Mouse (Mus musculus) lung, embryonic 14.5 days (tissue): ENCODE measurements around the gene Gipc1. TPM values are rescaled to one million over a fixed set of nuclear protein-coding genes. Genes with fewer than 3 reads are reported as not detected.

Source experiments
- ATAC-seq: fragments of 200-750 bp; cut with Nextera tagmentation; 2 replicates; pipeline ENCODE4 v1.8.0; 2017; ENCODE audit warnings: mild to moderate bottlenecking, moderate TSS enrichment, moderate library complexity; ENCODE audit not compliant: insufficient read depth
- DNase-seq: peaks from one replicate; pipeline ENCODE4 v3.0.0-alpha.2; 2015
- H3K27ac ChIP-seq: fragments of 300-500 bp; sonication (generic); 2 replicates; pipeline ENCODE4 v1.5.1; 2014; ENCODE audit warnings: low read depth, mild to moderate bottlenecking, moderate library complexity
- H3K27me3 ChIP-seq: fragments of 300-500 bp; sonication (generic); 2 replicates; pipeline ENCODE4 v1.6.1; 2014; ENCODE audit warnings: low read length, control low read depth; ENCODE audit not compliant: insufficient read depth
- H3K36me3 ChIP-seq: fragments of 300-500 bp; sonication (generic); 2 replicates; pipeline ENCODE4 v1.6.1; 2014; ENCODE audit warnings: control low read depth; ENCODE audit not compliant: insufficient read depth
- H3K4me1 ChIP-seq: fragments of 300-500 bp; sonication (generic); 2 replicates; pipeline ENCODE4 v1.6.1; 2014; ENCODE audit warnings: antibody characterized with exemption, control low read depth; ENCODE audit not compliant: insufficient read depth
- H3K4me2 ChIP-seq: fragments of 300-500 bp; sonication (generic); 2 replicates; pipeline ENCODE4 v1.6.1; 2014; ENCODE audit warnings: mild to moderate bottlenecking
- H3K4me3 ChIP-seq: fragments of 300-500 bp; sonication (generic); 2 replicates; pipeline ENCODE4 v1.5.1; 2014; ENCODE audit warnings: low read depth, low read length
- H3K9ac ChIP-seq: fragments of 300-500 bp; sonication (generic); 2 replicates; pipeline ENCODE4 v1.6.1; 2014
- H3K9me3 ChIP-seq: fragments of 300-500 bp; sonication (generic); 2 replicates; pipeline ENCODE4 v1.6.1; 2016; ENCODE audit warnings: low read depth, low read length, control low read depth
- CTCF ChIP-seq: IDR thresholded peaks from 2 replicates; pipeline ENCODE4 v1.5.1; 2016; ENCODE audit warnings: antibody characterized with exemption, low read depth
- WGBS: fragments of 180-500 bp; shearing (Covaris S2); extraction: QIAGEN DNeasy Blood & Tissue Kit; methylation state at CpG from one replicate; pipeline ENCODE4 v1.1.7; 2014; 5-methylcytosine and 5-hydroxymethylcytosine counted together
- polyA plus RNA-seq: library from polyadenylated mRNA; unstranded; fragments of >200 nt; fragmentation: Nextera tagmentation; extraction: Ambion mirVana; gene quantifications from 2 replicates; pipeline ENCODE4 v1.2.1, GENCODE M21; 2014

The Gipc1 gene
- polyA plus RNA-seq, 1 experiment from 2014 or later: 175 TPM

DNA sequence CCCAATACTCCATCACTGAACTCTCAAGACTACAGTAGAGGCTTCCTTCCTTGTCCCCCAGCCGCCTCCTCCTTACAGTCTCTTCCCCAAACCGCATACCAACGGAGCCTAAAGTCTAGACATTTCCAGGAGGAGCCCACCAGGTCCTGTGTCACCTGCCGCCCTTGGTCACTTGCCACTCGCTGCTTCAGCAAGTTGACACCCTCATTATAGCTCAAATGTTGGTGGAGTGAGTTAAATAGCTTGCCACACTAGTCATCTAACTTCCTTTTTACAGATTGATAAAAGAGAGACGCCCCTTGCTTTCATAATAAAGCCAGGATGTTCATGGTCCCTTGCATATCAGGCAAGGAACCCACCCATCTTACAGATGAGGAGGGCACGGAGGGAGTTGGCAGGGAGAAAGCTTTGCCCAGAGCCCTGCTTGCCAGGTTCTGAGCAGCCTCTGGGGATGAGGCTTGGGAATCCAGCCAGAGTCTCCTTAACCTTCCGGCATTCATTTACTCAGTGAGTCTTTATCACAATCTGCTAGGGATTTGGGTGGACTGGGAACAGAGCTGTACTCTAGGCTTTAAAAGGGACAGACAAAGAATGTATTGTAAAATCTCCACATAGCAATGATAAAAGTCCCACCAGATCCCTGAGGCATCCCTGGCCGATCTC is 48.1 kb downstream of the Gipc1 start:
- Histone ChIP-seq H3K9me3 (no peaks in the 10 kb centered on the region; the same call in 1 of the 2 replicates), H3K36me3 (no peaks in the 10 kb centered on the region), H3K4me1 (peaks cover 11% of the 10 kb centered on the region; the same call in 1 of the 2 replicates), H3K4me3 (no peak overlapping the region), H3K27me3 (no peaks in the 10 kb centered on the region), H3K4me2 (no peak overlapping the region; the same call in 1 of the 2 replicates), H3K27ac (no peak overlapping the region), H3K9ac (no peak overlapping the region; the same call in 1 of the 2 replicates)
- DNase-seq: no peak
- no peak for TF ChIP-seq CTCF
- ATAC-seq: no peak
- WGBS: 73% methylated on average over 9 of the region's 9 CpGs

DNA sequence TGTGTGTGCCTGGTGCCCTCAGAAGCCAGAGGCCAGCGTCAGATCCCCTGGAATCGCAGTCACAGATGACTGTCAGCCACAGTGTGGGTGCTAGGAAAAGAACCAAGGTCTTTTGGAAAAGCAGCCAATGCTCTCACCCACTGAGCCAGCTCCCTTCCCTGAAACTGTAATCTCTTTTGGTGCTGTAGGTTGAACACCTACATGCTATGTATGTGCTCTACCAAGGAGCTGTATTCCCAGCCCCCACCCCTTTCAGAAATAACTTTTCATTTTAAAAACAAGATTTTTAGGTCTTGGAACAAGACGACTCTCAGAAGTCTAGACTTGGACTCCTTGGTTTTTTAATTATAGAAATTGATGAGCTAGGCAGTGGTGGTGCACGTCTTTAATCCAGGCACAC is 50.9 kb downstream of the Gipc1 start:
- 77% methylated on average over 4 of the region's 4 CpGs for WGBS
- Histone ChIP-seq H3K9me3 (no peaks in the 10 kb centered on the region; the same call in 1 of the 2 replicates), H3K4me2 (no peak overlapping the region), H3K27ac (no peak overlapping the region), H3K36me3 (no peaks in the 10 kb centered on the region), H3K27me3 (no peaks in the 10 kb centered on the region), H3K4me1 (0 out of 2 replicates have a peak, but pooled peaks cover under 1% of the 10 kb centered on the region), H3K9ac (no peak overlapping the region), H3K4me3 (no peak overlapping the region)
- DNase-seq: no peak
- TF ChIP-seq CTCF: no peak
- ATAC-seq: no peak

DNA sequence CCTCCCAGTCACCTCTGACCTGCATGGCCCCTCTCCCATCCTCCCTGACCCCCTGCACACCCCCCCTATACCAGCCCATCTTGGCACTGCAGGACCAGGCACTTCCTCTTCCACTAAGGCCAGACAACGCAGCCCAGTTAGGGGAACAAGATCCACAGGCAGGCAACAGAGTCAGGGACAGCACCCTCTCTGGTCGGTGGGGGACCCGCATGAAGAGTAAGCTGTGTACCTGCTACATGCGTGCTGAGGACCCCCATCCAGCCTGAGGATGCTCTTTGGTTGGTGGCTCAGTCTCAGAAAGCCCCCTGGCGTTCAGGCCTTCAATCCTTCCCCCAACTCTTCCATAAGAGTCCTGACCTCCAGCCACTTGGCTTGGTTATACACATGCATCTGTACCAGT is 53.9 kb downstream of the Gipc1 start:
- no peak for ATAC-seq
- no peaks in the 10 kb centered on the region for H3K36me3 ChIP-seq
- H3K27ac ChIP-seq: no peak overlapping the region
- no peak overlapping the region for H3K4me3 ChIP-seq
- H3K4me2 ChIP-seq: no peak overlapping the region
- 57% methylated on average over 5 of the region's 5 CpGs for WGBS
- no peaks in the 10 kb centered on the region for H3K27me3 ChIP-seq
- H3K4me1 ChIP-seq: no peaks in the 10 kb centered on the region
- no peak for DNase-seq
- no peak overlapping the region for H3K9ac ChIP-seq
- H3K9me3 ChIP-seq: no peaks in the 10 kb centered on the region; the same call in 1 of the 2 replicates
- no peak for TF ChIP-seq CTCF

DNA sequence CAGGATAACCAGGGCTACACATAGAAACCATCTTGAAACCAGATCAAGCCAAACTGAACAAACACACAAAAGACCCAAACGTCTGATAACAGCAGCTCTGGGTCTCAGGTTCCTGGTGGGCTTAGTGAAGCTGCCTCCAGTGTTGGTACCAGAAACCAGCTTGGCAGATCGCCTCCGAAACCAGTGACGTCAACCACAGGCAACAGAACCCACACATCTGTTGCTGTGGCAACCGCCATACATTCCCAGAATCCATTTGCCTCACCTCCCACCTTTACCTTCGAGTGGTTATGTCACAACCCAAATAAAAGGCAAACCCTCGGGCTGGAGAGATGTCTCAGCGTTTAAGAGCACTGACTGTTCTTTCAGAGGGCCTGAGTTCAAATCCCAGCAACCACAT is 55.1 kb downstream of the Gipc1 start:
- H3K4me3 ChIP-seq: no peak overlapping the region
- no peaks in the 10 kb centered on the region for H3K27me3 ChIP-seq
- no peak for DNase-seq
- H3K4me2 ChIP-seq: no peak overlapping the region
- no peak overlapping the region for H3K9ac ChIP-seq
- no peak overlapping the region for H3K27ac ChIP-seq
- no peaks in the 10 kb centered on the region for H3K4me1 ChIP-seq
- H3K9me3 ChIP-seq: no peaks in the 10 kb centered on the region
- TF ChIP-seq CTCF: no peak
- ATAC-seq: no peak
- 65% methylated on average over 8 of the region's 8 CpGs for WGBS
- H3K36me3 ChIP-seq: no peaks in the 10 kb centered on the region

Other genes starting within 250 kb of the Gipc1 start
- 115 and 123 TPM in 2 replicates for gene Scoc, start 194.3 kb upstream of the Gipc1 start, polyA plus RNA-seq
- gene Olfr370, start 116.9 kb upstream of the Gipc1 start, polyA plus RNA-seq: not detected in 2 replicates
- 361 and 362 TPM in 2 replicates for gene Ndufb7, start 86.0 kb upstream of the Gipc1 start, polyA plus RNA-seq
- 531 and 570 TPM in 2 replicates for gene Tecr, start 44.7 kb upstream of the Gipc1 start, polyA plus RNA-seq
- 54.9 and 61.3 TPM in 2 replicates for gene Dnajb1, start 44.5 kb upstream of the Gipc1 start, polyA plus RNA-seq
- gene Ptger1, start 14.0 kb downstream of the Gipc1 start, polyA plus RNA-seq: 0.89 and 0.95 TPM in 2 replicates
- gene Pkn1, start 46.5 kb downstream of the Gipc1 start, polyA plus RNA-seq: 35.8 and 37.7 TPM in 2 replicates
- gene Ddx39, start 62.5 kb downstream of the Gipc1 start, polyA plus RNA-seq: 184 and 199 TPM in 2 replicates
- 56.9 and 57.0 TPM in 2 replicates for gene Adgre5, start 88.6 kb downstream of the Gipc1 start, polyA plus RNA-seq
- gene Adgrl1, start 247.4 kb downstream of the Gipc1 start, polyA plus RNA-seq: 23.3 and 29.1 TPM in 2 replicates